ENCODE assay signal across 18 mouse cellular contexts in genomic region chr12:74518032-74518431, GRCm38 (mm10).
DNase-seq lines count a peak whose midpoint lies in the region; ATAC-seq lines count a peak whose summit lies in the region.
"Had no signal": no experiment of that assay in that cellular context is flagged by ENCODE, and none has a peak within 500 bp of the region (broad histone marks: within the 10 kb centered on the region; RNA-seq: fewer than 3 reads in every experiment).

No protein-coding gene starts in this region.

- peak; percentile 80 for ATAC-seq in limb, embryonic 13.5 days (ENCODE audit: low FRiP score, low read depth)
- ATAC-seq in embryonic facial prominence, embryonic 15.5 days (ENCODE audit: insufficient number of reproducible peaks, low FRiP score, low TSS enrichment, low read depth): 0 out of 2 replicates have a peak, but pooled peaks have one; percentile 63
- ATAC-seq: forebrain, embryonic 13.5 days; forebrain, embryonic 15.5 days; forebrain, postnatal 0 days had no signal

- no peaks in the 10 kb centered on the region for H3K27me3 ChIP-seq in limb, embryonic 13.5 days
- no peaks in the 10 kb centered on the region for H3K27me3 ChIP-seq in limb, embryonic 10.5 days (ENCODE audit: low read depth, poor library complexity, severe bottlenecking)
- no peaks in the 10 kb centered on the region for H3K27me3 ChIP-seq in embryonic facial prominence, embryonic 15.5 days
- H3K27me3 ChIP-seq: embryonic facial prominence, embryonic 12.5 days; forebrain, embryonic 13.5 days; forebrain, embryonic 15.5 days had no signal

- 0 out of 2 replicates have a peak overlapping the region, but pooled peaks have one; percentile 3 for H3K4me2 ChIP-seq in limb, embryonic 13.5 days (replicated peaks)
- H3K4me2 ChIP-seq in embryonic facial prominence, embryonic 15.5 days (replicated peaks): no peak overlapping the region
- H3K4me2 ChIP-seq: embryonic facial prominence, embryonic 12.5 days; forebrain, embryonic 13.5 days; forebrain, embryonic 15.5 days had no signal

- whole genome bisulfite sequencing in limb, embryonic 13.5 days: 50% methylated on average over 6 of the region's 6 CpGs
- WGBS in limb, embryonic 10.5 days: 93% methylated on average over 6 of the region's 6 CpGs
- WGBS in embryonic facial prominence, embryonic 15.5 days: 53% methylated on average over 6 of the region's 6 CpGs

- H3K4me3 ChIP-seq in limb, embryonic 13.5 days: no peak overlapping the region
- H3K4me3 ChIP-seq in limb, embryonic 10.5 days: no peak overlapping the region
- no peak overlapping the region for H3K4me3 ChIP-seq in embryonic facial prominence, embryonic 15.5 days (replicated peaks)
- H3K4me3 ChIP-seq: embryonic facial prominence, embryonic 12.5 days; forebrain, embryonic 13.5 days; forebrain, embryonic 15.5 days had no signal

- H3K27ac ChIP-seq in limb, embryonic 13.5 days: no peak overlapping the region
- H3K27ac ChIP-seq in limb, embryonic 10.5 days: no peak overlapping the region
- no peak overlapping the region for H3K27ac ChIP-seq in embryonic facial prominence, embryonic 15.5 days (replicated peaks)
- H3K27ac ChIP-seq: embryonic facial prominence, embryonic 12.5 days; forebrain, embryonic 13.5 days; forebrain, embryonic 15.5 days had no signal

- H3K4me1 ChIP-seq in limb, embryonic 13.5 days: peaks cover 10% of the 10 kb centered on the region; the same call in 1 of the 2 replicates
- no peaks in the 10 kb centered on the region for H3K4me1 ChIP-seq in limb, embryonic 10.5 days
- H3K4me1 ChIP-seq in embryonic facial prominence, embryonic 15.5 days: no peaks in the 10 kb centered on the region
- H3K4me1 ChIP-seq: embryonic facial prominence, embryonic 12.5 days; forebrain, embryonic 13.5 days; forebrain, embryonic 15.5 days had no signal

- H3K9ac ChIP-seq in limb, embryonic 13.5 days: no peak overlapping the region
- no peak overlapping the region for H3K9ac ChIP-seq in embryonic facial prominence, embryonic 15.5 days
- H3K9ac ChIP-seq: embryonic facial prominence, embryonic 12.5 days; forebrain, embryonic 13.5 days; forebrain, embryonic 15.5 days; forebrain, postnatal 0 days had no signal

- DNase-seq in limb, embryonic 10.5 days (ENCODE audit: low spot score): no peak
- DNase-seq in skeletal muscle tissue, adult 2 months (ENCODE audit: low read depth, low spot score): peak; percentile 4
- no peak for DNase-seq in embryo, embryonic 10.5 days (ENCODE audit: low spot score)
- no peak for DNase-seq in adipocyte (ENCODE audit: low spot score)
- DNase-seq: adrenal gland, adult 8-10 months; adrenal gland, postnatal 14 days; cerebellum, adult 11 months; cerebellum, adult 18-20 months; cerebellum, adult 8-10 months; cerebellum, adult 9-11 months; cerebellum, postnatal 14 days; cerebellum, postnatal 36 days; forebrain, postnatal 0 days had no signal

- H3K9me3 ChIP-seq in limb, embryonic 13.5 days: no peaks in the 10 kb centered on the region
- no peaks in the 10 kb centered on the region for H3K9me3 ChIP-seq in limb, embryonic 10.5 days (replicated peaks)
- H3K9me3 ChIP-seq in embryonic facial prominence, embryonic 15.5 days (replicated peaks): no peaks in the 10 kb centered on the region
- H3K9me3 ChIP-seq: embryonic facial prominence, embryonic 12.5 days; forebrain, embryonic 13.5 days; forebrain, embryonic 15.5 days had no signal

- no peaks in the 10 kb centered on the region for H3K36me3 ChIP-seq in limb, embryonic 13.5 days
- H3K36me3 ChIP-seq in limb, embryonic 10.5 days: no peaks in the 10 kb centered on the region
- H3K36me3 ChIP-seq in embryonic facial prominence, embryonic 15.5 days: no peaks in the 10 kb centered on the region
- H3K36me3 ChIP-seq: embryonic facial prominence, embryonic 12.5 days; forebrain, embryonic 15.5 days had no signal
